Mouse (Mus musculus) kidney, postnatal 0 days (tissue): ENCODE data around the gene Prkra. TPM values are rescaled to one million over a fixed set of nuclear protein-coding genes. Genes with fewer than 3 reads are reported as not detected.

Experiments used
- ATAC-seq: fragments of 200-750 bp; cut with Nextera tagmentation; replicated peaks from 2 replicates; pipeline ENCODE4 v1.8.0; 2017; ENCODE audit warnings: low read depth, moderate number of reproducible peaks, moderate TSS enrichment, moderate library complexity; ENCODE audit not compliant: low FRiP score
- DNase-seq: peaks from one replicate; pipeline ENCODE4 v3.0.0-alpha.2; 2016; ENCODE audit warnings: low spot score
- H3K27ac ChIP-seq: fragments of 300-500 bp; sonication (generic); 2 replicates; pipeline ENCODE4 v1.5.1; 2014; ENCODE audit warnings: mild to moderate bottlenecking
- H3K27me3 ChIP-seq: fragments of 300-500 bp; sonication (generic); 2 replicates; pipeline ENCODE4 v1.6.1; 2014; ENCODE audit warnings: low read length, mixed read lengths; ENCODE audit not compliant: insufficient read depth
- H3K36me3 ChIP-seq: fragments of 300-500 bp; sonication (generic); 2 replicates; pipeline ENCODE4 v1.6.1; 2014; ENCODE audit warnings: low read length, mixed read lengths; ENCODE audit not compliant: insufficient read depth
- H3K4me1 ChIP-seq: fragments of 300-500 bp; sonication (generic); replicated peaks from 2 replicates; pipeline ENCODE4 v1.6.1; 2014; ENCODE audit warnings: antibody characterized with exemption, low read length, mixed read lengths; ENCODE audit not compliant: insufficient read depth
- H3K4me2 ChIP-seq: fragments of 300-500 bp; sonication (generic); 2 replicates; pipeline ENCODE4 v1.6.1; 2014; ENCODE audit warnings: mild to moderate bottlenecking, low read length, moderate library complexity, mixed read lengths
- H3K4me3 ChIP-seq: fragments of 300-500 bp; sonication (generic); replicated peaks from 2 replicates; pipeline ENCODE4 v1.5.1; 2014; ENCODE audit warnings: low read depth, low read length
- H3K9ac ChIP-seq: fragments of 300-500 bp; sonication (generic); 2 replicates; pipeline ENCODE4 v1.6.1; 2014; ENCODE audit warnings: low read depth, low read length
- H3K9me3 ChIP-seq: fragments of 300-500 bp; sonication (generic); replicated peaks from 2 replicates; pipeline ENCODE4 v1.6.1; 2016; ENCODE audit warnings: low read length, inconsistent platforms, mixed read lengths
- CTCF ChIP-seq: IDR thresholded peaks from 2 replicates; pipeline ENCODE4 v1.5.1; 2016; ENCODE audit warnings: antibody characterized with exemption, low read depth, mild to moderate bottlenecking, moderate library complexity
- WGBS: fragments of 180-500 bp; shearing (Covaris S2); extraction: QIAGEN DNeasy Blood & Tissue Kit; methylation state at CpG from one replicate; pipeline ENCODE4 v1.1.7; 2014; 5-methylcytosine and 5-hydroxymethylcytosine counted together
- polyA plus RNA-seq: library from polyadenylated mRNA; unstranded; fragments of >200 nt; fragmentation: Nextera tagmentation; extraction: Ambion mirVana; gene quantifications from 2 replicates; pipeline ENCODE4 v1.2.1, GENCODE M21; 2015

Gene Prkra
- polyA plus RNA-seq, 1 experiment from 2014 or later, result 61.3 TPM

DNA sequence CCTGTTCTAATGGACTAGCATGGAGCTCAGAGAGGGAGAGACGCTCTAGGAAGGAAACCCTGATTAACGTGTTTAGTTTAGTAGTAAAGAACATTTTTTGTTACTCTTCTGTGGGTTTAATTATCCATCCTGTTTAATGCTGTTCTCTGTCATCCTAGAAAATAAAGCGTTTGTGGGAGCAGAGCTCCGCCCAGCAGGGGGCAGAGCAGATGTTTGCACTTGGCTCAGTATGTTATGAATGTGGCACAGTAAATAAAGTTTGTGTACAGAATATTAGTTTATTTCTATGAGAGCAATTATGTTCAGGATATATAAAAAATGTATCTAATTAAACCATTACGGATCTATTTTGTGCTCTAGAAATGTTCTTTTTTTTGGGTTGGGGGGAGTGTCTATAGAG, 48.6 kb downstream of the Prkra start:
- Histone ChIP-seq H3K4me1 (no peaks in the 10 kb centered on the region), H3K4me2 (no peak overlapping the region), H3K27ac (no peak overlapping the region), H3K9me3 (no peaks in the 10 kb centered on the region), H3K4me3 (no peak overlapping the region), H3K36me3 (peaks cover 6% of the 10 kb centered on the region; the same call in 1 of the 2 replicates), H3K27me3 (no peaks in the 10 kb centered on the region), H3K9ac (no peak overlapping the region)
- WGBS, result 75% methylated on average over 5 of the region's 5 CpGs
- ATAC-seq (no peak), DNase-seq (peak; percentile 6)
- peak; percentile 67 for TF ChIP-seq CTCF

DNA sequence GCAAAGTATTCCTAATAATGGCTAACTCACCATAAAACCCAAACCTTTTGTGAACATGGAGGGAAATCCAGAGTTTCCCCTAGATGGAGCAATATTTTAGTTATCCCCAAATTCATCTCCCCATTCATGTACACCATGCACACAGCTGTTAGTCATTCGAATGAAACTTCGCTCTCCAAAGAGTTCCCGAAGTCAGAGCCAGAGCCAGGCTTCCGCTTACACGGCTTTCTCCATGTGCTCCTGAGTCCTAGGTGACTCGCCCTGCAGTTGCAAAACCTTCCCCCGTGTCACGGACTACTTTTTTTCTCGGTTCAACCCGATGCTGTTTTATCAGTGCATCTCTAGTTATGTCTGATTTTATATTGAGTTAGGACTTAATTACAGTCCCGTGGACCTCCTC, 50.3 kb downstream of the Prkra start:
- DNase-seq, result no peak
- Histone ChIP-seq H3K27ac (no peak overlapping the region), H3K36me3 (peaks cover 8% of the 10 kb centered on the region; the same call in 1 of the 2 replicates), H3K4me2 (no peak overlapping the region), H3K9ac (no peak overlapping the region), H3K4me1 (no peaks in the 10 kb centered on the region), H3K9me3 (no peaks in the 10 kb centered on the region), H3K4me3 (no peak overlapping the region), H3K27me3 (no peaks in the 10 kb centered on the region)
- TF ChIP-seq CTCF, result no peak
- 78% methylated on average over 11 of the region's 11 CpGs for whole genome bisulfite sequencing
- ATAC-seq, result no peak

DNA sequence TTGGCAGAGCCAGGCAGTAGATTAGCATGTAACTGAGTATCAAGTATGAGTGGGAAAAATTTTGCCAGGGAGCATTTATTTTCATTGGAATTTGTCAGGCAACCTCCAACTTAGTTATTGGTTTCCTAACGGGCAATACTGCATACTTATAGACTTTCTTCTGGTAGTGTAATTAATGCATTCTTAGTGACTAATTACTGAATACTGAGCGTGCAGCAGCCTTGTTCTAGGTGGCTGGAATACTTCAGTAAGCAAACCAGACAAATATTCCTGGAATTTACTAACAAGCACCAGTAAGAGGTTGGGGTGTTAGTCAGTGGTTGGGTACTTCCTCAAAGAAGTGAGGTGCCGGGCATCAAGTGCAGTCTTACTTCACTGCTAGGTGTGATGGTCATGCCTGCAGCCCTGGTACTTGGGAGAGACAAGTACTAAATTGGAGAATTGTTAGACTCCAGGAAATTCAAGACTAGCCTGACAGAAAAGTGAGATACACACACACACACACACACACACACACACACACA, 55.4 kb downstream of the Prkra start:
- Histone ChIP-seq H3K27ac (no peak overlapping the region), H3K4me1 (no peaks in the 10 kb centered on the region), H3K4me3 (no peak overlapping the region), H3K27me3 (no peaks in the 10 kb centered on the region), H3K9me3 (no peaks in the 10 kb centered on the region), H3K4me2 (no peak overlapping the region), H3K36me3 (peaks cover 8% of the 10 kb centered on the region; the same call in 1 of the 2 replicates), H3K9ac (no peak overlapping the region)
- ATAC-seq (no peak), DNase-seq (no peak)
- no peak for TF ChIP-seq CTCF
- WGBS, result 67% methylated on average over 3 of the region's 3 CpGs

DNA sequence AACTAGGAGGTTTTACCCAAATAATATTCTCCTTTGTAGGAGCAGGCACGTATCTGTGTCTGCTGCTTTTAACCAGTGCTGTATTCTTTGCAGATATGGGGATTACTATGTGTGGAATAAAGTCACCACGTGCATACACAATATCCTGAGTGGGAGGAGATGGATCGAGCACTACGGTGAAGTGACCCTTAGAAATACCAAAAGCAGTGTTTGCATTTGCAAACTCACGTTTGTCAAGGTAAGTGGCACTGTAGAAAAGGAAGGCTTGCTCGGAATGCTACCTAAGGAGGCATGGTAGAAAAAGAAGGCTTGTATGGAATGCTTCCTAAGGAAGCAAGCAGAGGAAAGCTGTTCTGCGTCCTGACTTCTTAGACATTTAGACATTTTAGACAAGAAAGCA, 57.6 kb downstream of the Prkra start:
- WGBS, result 85% methylated on average over 7 of the region's 7 CpGs
- H3K9ac ChIP-seq, result no peak overlapping the region
- no peaks in the 10 kb centered on the region for H3K9me3 ChIP-seq
- no peak overlapping the region for H3K27ac ChIP-seq
- no peaks in the 10 kb centered on the region for H3K4me1 ChIP-seq
- DNase-seq (no peak), ATAC-seq (no peak)
- TF ChIP-seq CTCF, result no peak
- H3K4me3 ChIP-seq, result no peak overlapping the region
- H3K4me2 ChIP-seq, result no peak overlapping the region
- H3K36me3 ChIP-seq, result peaks cover 10% of the 10 kb centered on the region; the same call in 1 of the 2 replicates
- no peaks in the 10 kb centered on the region for H3K27me3 ChIP-seq

DNA sequence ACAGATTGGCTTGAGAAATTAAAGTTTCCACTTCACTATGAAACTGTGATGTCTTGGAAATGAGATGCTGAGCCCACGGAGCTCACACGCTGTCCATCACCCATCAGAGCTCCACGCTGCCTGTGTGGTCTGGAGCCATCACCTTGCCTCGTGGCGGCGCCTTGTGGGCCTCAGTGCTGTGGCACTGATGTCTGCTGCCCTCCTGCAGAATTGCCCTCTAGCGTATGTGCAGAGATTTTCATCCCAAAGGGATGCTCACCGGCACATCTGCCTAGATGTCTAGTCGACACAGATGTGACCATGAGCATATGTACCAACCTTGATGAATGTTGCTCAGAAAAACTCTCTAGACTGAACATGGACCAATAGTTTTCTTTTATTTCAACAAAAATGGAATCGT, 60.9 kb downstream of the Prkra start:
- DNase-seq (no peak), ATAC-seq (no peak)
- Histone ChIP-seq H3K27me3 (no peaks in the 10 kb centered on the region), H3K4me2 (no peak overlapping the region), H3K9me3 (no peaks in the 10 kb centered on the region), H3K27ac (no peak overlapping the region), H3K4me3 (no peak overlapping the region), H3K36me3 (peaks cover 5% of the 10 kb centered on the region; the same call in 1 of the 2 replicates), H3K9ac (no peak overlapping the region), H3K4me1 (no peaks in the 10 kb centered on the region)
- TF ChIP-seq CTCF, result peak; percentile 32; the same call in 1 of the 2 replicates
- 79% methylated on average over 10 of the region's 10 CpGs for WGBS

DNA sequence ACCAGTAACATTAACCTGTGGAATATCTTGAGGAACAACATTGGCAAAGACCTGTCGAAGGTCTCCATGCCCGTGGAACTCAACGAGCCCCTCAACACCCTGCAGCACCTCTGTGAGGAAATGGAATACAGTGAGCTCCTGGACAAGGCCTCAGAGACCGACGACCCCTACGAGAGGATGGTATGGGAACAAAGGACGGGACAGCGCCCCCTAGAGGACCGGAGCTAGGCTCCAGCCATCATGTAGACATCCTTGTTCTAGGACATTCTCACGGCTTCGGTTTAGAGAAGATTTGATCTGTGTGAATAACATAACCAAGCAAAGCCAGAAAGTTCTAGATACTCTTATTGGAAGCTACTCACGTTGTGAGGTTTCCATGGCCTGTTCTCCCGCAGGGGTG, 62.7 kb downstream of the Prkra start:
- Histone ChIP-seq H3K27me3 (no peaks in the 10 kb centered on the region), H3K36me3 (peaks cover 5% of the 10 kb centered on the region; the same call in 1 of the 2 replicates), H3K4me2 (no peak overlapping the region), H3K9ac (no peak overlapping the region), H3K4me1 (no peaks in the 10 kb centered on the region), H3K9me3 (no peaks in the 10 kb centered on the region), H3K27ac (no peak overlapping the region), H3K4me3 (no peak overlapping the region)
- ATAC-seq, result no peak
- no peak for DNase-seq
- TF ChIP-seq CTCF, result peak; percentile 35; the same call in 1 of the 2 replicates
- 94% methylated on average over 13 of the region's 13 CpGs for WGBS

Other genes with a start within 250 kb of the Prkra start
- 19.4 and 20.5 TPM in 2 replicates for gene Osbpl6, start 241.5 kb downstream of the Prkra start, polyA plus RNA-seq
- gene Pjvk, start 461 bp upstream of the Prkra start, polyA plus RNA-seq, result 2.9 and 3.0 TPM in 2 replicates
- 67.6 and 67.8 TPM in 2 replicates for gene Fkbp7, start 25.1 kb upstream of the Prkra start, polyA plus RNA-seq
- 16.2 and 16.3 TPM in 2 replicates for gene Plekha3, start 27.3 kb upstream of the Prkra start, polyA plus RNA-seq